Mouse (Mus musculus): Measurements from ENCODE around the gene Naa50.
A peak's percentile ranks its signal among the peaks of the same experiment; 100 is the strongest.

Gene Naa50

DNA sequence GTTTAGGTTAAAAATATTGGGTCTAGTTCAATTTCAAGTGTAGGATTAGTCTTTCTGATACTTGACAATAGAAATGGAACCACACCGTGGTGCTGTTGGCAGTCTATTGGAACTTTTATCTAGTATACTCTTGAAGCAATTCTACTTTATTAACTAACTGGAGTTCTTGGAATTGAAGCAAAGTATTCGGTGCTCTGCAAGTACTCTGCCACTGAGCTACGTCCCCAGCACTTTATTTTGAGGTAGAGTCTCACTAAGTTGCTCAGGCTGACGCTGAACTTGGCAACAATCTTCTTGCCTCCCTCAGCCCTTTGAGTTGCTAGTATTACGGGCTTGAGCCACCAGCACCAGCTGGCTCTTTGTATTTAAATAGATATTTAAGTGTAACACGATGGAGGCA is 1.9 kb downstream of the Naa50 start:
- no peak for DNase-seq

DNA sequence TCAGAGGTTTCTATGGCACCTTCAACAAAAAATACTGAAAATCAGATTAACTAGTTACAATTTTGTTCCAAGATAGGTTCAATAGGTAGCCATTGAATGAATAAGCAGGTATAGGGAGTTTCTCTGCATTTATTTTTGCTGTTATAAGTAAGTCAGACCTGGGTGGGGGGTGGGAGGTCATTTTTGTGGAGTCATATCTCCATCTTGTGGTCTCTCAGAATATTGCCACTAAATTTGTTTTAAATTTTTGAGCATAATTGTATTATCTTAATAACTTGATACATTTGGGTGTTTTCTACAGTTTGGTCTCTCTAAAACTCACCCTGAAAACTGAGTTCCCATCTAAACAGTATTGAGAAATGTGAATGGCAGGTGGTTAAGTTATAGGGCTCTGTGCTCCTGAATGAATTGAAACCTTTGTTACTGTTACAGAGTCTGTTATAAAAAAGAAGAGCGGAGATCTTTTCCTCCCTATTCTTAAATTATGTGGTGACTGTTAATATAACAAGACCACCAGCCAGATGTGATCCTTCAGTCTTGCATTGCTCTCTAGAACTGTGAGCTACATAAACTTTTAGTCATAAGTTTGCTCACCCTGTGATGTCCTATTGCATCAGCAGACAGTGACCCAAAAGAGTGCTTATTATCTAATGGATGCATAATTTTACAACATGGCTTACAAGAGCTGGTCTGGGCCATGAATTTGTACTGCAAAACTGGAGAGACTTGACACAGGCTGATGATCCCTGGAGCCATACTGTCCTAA is 9.6 kb downstream of the Naa50 start:
- DNase-seq: no peak

DNA sequence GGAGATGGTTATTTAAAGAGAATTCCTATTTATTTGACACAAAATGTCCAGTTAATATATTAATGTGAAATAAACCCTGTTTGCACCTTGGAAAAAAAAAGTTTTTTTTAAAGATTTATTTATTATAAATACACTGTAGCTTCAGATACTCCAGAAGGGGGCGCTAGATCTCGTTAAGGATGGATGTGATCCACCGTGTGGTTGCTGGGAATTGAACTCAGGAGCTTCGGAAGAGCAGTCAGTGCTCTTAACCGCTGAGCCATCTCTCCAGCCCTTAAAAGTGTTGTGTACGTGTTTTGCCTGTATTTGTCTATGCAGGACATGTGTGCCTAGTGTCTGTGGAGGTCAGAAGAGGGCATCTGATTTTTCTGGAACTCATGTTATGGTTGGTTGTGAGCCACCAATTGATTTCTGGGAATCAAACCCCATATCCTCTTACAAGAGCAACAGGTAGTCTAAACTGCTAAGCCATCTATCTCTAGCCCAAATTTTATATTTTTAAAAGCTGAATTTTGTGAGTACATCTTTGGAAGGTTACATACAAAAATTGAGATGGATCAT is 14.9 kb downstream of the Naa50 start:
- no peak for DNase-seq

DNA sequence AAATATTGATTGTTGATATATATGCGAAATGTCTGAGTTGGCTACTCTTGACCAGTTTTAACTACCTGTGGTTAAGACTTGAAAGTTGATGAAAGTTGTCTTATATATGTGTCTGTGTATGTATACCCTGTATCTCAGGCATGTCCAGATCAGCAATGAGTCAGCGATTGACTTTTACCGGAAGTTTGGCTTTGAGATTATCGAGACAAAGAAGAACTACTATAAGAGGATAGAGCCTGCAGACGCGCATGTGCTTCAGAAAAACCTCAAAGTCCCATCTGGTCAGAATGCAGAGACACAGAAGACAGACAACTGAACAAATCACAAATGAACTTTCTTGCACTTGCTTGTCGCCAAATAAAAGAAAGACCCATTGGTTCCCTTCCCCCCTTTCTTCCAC is 19.7 kb downstream of the Naa50 start:
- DNase-seq: no peak

DNA sequence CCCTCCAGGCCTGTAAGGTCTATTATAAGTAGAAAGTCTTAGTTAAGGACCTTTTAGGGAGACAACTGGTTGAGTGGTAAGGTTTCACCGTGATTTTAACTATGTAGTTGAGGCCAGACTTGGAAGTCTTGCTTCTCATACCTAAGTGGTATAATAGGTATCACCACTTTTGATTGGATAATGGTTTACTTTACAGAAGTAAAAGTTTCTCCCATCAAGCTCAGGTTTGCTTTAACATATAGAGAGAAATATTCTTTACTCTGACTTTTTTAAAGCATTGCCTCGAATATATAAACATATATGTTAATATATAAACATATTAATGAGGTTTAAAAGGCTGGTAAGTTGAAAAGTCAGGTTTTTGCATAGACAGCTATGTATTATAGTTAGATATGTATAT is 24.2 kb downstream of the Naa50 start:
- DNase-seq: no peak

DNA sequence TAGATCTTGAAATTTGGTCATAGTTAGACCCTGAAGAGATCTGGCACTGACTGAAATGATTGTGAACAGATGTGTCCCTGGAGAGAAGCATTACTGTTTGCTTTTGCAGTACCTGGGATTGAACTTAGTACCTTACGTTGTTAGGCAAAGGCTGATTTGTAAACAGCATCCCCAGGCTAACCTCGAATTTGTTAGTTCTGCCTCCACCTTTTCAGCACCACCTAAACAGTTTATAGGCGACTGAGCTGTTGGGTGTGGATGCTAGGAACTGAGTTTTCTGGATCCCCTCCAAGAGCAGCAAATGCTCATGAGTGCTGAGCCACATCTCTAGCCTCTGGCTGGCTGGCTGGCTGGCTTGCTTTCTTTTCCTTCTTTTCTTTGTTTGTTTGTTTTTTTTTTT is 25.6 kb downstream of the Naa50 start:
- DNase-seq: no peak

DNA sequence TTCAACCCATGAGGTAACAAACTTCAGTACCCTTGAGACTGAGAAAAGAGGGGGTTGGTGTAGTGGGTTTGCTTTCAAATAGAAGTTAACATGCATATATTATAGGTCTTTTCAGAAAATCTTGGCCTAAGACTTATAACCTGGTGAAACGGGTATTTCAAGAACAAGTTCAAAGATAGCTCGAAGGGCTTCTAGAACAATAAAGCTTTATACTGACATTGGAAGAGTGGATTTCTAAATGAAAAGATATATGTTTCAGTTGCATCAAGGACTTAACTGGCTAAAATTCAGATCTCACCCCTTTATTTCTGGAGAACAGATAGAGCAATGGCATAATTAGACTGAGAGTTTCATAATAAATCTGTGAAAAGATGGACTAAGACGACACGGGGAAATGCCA is 29.4 kb downstream of the Naa50 start:
- no peak for DNase-seq

DNA sequence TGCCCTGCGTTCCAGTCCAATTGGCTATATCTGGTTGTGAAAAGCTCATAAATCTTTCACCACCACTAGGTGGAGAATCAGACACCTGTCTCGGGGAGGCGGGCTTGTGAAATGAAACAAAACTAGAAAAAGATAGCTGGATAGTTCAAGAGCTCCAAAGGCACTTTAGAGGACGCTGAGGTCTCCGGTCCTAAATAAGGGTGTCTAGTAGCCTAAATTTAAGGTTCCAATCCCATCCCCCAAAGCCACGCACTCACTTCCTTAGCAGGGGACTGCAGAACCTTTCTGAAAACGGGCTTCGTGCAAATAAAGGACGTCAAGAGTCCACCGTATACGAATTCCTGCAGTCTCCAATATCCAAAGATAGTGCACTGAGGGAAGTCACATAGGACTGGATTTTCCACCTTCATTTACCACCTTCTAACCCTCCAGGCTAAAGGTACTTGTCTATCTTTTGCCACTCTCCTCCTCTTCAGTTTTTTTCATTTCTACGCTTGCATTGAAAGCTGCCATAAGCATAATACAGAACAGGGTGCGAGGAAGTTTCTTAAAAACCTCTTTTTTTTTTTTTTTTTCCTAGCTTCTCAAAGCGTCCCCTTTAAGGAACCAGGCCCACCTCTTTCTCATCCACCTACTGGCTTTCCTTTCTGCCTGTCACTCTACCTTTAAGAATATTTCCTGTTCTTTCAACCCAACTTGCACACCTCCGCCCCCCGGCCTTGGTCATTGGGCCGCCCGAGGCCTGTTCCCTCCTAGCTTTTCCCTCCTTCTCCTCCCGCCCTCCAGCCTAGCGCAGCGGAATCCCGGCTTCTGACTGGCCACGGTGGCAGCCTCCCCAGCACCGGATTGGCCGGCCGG is 32.9 kb downstream of the Naa50 start:
- peak; percentile 99 for DNase-seq

DNA sequence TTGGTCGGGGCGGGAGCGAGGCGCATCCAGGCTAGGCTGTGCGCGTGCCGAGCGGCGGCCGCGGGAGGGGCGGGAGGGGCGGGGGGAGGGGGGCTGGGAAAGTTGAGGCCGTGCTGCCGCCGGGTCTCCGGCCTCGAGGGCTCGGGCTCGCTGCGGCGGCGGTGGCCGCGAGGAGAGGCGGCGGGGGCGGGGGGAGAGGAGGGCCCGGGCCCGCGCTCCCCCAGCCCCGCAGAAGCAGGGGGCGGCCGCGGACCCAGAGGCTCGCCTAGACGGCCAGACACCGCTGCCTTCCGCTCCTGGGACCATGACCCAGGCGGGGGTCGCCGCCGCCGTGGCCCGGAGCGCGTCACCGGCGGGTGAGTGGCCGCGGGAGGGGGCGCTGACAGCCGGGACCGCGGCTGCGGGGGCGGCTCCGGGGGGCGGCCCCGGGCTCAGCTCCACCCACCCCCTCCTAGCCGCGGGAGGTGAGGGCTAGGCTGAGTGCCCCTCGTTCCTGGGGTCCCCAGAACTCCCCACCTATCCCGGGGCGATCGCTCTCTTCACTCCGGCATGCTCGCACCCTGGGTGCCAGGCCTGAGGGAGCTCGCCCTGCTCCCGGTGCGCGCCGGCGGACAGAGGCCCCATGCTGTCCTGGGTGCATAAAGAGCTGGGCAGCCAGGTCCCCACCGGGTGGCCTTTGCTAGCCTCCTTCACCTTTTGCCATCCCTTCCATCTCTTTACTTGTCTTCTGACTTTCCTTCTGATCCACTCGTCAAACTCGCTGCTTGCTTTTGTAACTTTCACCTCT is 33.7 kb downstream of the Naa50 start, which contains the start of gene Usf3:
Usf3 (plus strand) TSS at position 92 of the 787 bp plus-strand sequence.
- DNase-seq: no peak

DNA sequence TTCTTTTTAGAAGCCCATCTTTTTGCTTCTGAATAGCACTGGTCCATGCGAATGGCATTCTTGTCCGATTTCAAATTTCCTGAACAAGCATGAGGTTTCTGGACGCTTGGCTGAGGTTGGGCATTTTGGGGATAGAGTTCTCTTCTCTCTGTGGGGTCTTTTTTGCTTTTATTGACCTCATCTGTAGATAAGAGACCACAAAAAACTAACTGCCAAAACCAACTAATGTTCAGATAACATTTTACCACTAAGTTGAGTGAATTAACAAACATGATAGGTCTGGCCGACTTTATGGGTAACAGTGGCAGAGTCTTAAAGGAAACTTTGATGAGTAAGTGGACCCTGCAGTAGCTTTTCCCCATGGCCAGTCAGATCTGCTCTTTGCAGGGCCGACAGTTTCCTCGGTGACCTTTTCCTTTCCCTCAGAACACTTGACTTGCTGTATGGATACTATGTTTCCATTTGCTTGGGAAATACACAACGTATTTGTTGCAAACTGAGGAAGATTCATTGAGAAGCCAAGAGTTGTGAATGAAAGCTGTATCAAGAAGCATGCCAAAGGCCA is 34.4 kb downstream of the Naa50 start:
- DNase-seq: no peak

DNA sequence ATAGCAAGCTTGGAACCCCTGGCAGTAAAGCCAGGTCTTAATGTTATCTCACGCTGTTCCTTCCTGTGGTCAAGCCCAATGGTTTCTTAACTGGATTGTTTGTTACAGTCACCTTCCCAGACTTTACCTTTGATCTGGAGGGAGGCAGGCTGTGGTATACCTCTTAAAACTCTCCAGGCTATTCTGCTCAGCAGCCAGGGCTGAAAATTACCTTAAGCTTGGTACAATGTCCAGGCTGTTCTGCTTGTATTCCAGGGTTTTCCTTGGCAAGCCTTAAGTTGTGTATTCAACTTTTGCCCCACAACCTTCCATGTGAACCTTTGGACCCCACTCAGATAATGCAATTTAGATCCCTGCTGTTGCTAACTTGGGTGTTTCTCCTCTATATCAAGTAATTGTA is 35.4 kb downstream of the Naa50 start:
- DNase-seq: no peak

DNA sequence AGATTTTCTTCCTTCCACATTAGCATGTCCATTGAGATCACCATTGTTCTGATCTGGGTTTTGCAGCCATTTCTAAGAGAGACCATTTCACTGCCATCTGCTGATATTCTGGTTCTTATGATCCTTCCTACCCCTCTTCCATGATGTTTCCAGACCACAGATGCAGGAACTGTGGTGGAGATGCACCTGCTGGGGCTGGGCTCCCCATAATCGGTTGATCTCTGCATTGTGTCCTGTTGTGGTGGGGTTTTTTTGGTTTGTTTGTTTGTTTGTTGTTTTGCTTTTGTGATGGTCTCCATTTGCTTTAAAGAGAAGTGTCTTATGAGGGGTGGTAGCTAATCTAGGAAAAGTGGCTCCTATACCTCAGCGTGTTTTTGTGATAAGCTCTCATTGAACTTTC is 36.9 kb downstream of the Naa50 start:
- no peak for DNase-seq

DNA sequence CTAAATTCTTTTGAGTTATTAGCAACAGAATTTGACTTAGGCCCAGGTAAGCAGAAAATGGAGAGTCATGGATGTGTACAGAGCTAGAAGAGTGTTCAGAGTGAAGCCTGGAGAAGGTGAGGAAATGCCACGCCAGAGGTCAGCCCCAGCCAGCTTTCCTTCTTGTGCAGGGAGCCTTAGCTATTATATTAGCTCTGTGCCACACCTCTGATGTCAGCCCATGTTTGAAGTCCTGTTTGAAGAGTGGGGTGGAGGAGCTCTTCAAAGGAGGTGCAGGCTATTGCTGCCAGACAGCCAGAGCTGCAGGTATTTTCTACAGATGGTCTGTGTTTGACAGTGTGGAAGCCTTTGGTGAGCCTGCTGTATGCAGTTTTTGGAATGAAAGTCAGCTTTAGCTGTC is 38.9 kb downstream of the Naa50 start:
- DNase-seq: no peak

DNA sequence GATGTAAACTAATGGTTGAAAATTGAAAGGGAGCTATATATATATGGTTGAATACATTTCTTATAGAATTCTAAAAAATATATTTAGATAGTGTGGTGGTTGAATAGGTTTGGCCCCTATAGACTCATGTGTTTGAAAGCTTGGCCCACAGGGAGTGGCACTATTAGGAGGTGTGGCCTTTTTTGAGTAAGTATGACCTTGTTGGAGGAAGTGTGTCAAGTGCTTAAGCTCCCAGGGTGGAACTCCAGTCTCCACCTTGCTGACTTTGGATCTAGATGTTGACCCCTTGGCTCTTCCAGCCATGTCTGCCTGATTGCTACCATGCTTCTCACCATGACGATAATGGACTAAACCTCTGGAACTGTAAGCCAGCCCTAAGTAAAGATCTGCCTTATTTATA is 43.0 kb downstream of the Naa50 start:
- DNase-seq: no peak

DNA sequence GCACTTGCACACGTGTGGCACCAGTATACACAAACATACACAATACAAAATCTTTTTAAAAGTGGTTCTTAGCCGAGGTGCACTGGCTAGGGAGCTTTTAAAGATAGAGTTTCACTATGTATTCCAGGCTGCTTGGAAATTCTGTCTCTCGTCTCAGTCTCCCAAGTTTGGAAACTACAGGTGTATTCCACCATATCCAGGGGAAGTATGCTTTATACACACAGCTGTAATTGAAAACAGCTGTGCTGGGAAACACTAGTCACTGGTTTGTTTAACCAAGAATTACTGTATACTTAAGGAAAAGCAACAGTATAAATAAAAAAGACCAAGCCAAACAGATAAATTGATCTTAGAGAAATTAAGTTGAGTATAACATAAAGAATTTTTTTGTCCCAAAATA is 45.1 kb downstream of the Naa50 start:
- DNase-seq: no peak

DNA sequence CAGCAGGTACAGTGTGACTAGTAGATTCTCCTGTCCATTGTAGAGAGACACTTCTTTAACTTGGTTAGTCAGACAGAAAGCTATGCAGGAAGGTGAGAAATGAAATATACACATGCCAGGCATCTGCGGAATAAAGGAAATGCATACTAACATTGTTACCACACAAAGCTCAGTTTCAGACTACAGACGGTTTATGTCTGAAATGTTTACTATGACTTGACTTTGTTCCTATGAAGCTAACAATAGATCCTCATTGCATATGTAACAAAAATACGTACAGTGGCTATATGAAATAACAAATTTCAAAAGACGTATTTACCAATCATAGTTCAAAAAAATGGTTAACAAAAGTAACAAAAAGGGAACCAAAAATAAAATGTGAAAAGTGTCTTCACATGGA is 47.5 kb downstream of the Naa50 start:
- DNase-seq: no peak

DNA sequence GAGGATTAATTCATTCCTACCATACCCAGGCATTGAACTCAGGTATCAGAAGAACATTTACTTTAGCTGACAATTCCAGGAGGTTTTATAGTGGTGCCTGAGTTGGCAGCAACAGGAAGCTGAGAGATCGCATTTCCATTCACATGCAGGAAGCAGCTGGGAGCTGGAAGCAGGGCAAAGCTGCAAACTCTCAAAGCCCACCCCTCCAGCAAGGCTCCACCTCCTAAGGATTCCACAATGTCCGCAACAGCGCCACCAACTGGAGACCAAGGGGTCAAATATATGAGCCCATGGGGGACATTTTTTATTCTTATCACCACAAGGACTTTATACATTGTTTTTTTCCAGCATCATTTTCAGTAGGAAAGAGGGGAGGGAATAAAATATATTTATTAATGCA is 49.1 kb downstream of the Naa50 start:
- DNase-seq: no peak

DNA sequence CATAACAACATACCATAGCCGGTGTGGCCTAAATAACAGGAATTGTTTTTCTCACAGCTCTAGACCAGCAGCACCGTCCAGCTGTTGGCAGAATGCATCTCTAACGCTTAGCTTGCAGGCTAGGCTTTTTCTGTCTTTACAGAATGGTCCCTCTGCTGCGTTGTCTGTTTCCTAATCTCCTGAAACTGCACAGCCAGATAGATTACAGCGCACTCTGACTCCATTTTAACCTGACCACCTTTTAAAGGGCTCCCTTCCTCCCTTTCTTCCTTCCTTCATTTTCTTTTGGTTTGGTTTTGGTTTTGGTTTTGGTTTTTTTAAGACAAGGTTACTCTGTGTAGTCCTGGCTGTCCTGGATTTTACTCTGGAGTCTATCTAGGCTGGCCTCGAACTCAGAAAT is 50.4 kb downstream of the Naa50 start:
- DNase-seq: no peak

DNA sequence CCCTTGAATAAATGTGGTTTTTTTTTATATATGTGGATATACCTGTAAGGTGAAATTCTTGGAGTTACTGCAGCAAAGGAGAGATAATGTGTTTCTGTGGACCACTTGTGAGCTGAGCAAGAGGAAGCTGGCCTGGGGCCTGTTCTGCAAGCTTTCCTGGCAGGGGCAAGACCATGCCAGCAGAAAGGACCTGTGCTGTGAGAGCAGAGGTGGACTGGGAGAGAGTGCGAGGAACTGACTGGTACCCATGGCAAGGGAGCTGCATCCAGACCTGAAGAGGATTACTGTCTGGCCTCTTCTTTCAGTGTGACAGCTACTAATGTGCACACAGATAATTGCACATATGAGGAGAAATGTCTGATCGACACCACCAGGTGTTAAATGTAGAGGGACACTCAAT is 51.3 kb downstream of the Naa50 start:
- no peak for DNase-seq

DNA sequence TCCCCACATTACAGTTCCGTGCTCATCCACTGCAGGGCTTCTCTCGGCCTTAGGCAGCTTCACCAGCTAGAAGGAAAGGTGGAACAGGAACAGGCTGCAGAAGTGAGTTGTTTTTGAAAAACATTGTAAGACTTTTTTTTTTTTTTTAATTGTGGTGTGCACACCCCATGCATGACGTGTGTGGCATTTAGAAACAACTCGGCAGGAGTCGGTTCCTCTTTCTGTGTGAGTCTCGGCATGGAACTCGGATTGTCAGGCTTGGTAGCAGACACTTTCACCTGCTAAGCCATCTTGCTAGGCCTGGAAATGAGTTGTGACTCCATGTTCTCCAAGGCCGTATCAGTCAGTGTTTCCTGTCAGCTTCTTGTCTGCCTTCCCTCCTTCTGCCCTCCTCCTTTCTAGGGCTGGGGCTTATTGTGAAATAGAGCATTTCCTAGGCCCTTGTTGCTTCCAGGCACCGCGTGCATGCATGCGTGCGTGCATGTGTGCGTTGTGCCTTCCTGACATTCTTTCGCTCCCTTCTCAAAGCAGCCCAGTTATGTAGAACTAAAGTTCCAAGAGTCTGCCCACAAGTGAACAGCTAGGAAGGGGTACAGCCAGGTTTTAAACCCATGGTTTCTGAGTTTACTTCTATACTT is 59.6 kb downstream of the Naa50 start:
- DNase-seq: peak; percentile 16

DNA sequence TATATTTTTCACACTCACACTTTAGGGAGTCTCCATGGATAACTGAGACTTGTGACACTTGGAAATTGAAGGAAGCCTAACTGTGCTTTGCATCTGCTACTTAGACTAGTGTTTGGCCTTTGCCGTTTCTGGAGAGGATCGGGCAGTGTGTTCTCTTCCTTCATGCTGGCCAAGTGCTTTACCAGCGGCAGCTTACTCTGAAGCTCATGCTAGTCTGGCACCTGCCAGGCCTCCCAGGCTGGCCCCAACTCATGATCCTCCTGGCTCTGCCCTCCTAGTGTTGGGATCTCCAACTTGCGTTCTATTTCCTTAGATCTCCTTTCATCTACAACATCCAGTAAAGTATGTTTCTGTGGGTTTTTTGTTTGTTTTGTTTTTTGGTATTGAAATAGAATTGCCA is 60.5 kb downstream of the Naa50 start:
- DNase-seq: no peak

DNA sequence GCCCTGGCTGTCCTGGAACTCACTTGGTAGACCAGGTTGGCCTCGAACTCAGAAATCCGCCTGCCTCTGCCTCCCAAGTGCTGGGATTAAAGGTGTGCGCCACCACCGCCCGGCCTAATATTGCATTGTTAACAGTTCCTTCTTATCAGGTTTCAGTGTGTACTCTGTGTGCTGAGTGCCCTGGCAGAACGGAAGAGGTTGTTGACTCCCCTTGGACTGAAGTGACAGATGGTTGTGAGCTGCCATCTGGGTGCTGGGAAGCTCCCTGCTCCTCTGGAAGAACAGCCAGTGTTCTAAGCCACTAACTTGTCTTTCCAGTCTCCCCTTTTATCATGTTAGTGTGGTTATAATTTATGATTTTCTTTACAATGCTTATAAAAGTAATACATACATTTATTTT is 64.7 kb downstream of the Naa50 start:
- no peak for DNase-seq

Data from retina, postnatal 1 day (tissue).